Mouse (Mus musculus): ENCODE results near the gene Mertk. TPM values are rescaled to one million over a fixed set of nuclear protein-coding genes. Genes with fewer than 3 reads are reported as not detected.
"Not testable (repeated sequence)": the region's sequence is repeated elsewhere in the genome, so short reads cannot be mapped to it uniquely, and the experiment has no call there.

Gene Mertk
- total RNA-seq, 1 experiment = 3.3 TPM

GRCm38 (mm10) chr2:128692336-128692735 lies 6.4 kb upstream of the Mertk start:
- no peak overlapping the region for H3K4me3 ChIP-seq (ENCODE audit: insufficient read depth in 1 of 2, low read depth in 1 of 2, low read length in 2 of 2, poor library complexity in 1 of 2, severe bottlenecking in 1 of 2)
- TF ChIP-seq HCFC1 (IDR thresholded peaks at IDR 0.05; ENCODE audit: borderline replicate concordance, insufficient read depth, low read length) = no peak
- no peak for TF ChIP-seq ZNF384 (IDR thresholded peaks at IDR 0.05; ENCODE audit: low read depth, low read length)
- TF ChIP-seq ZC3H11A (IDR thresholded peaks at IDR 0.05; ENCODE audit: borderline replicate concordance, low read depth, low read length) = no peak
- no peak for TF ChIP-seq MAFK (IDR thresholded peaks at IDR 0.05; ENCODE audit: insufficient read depth, low read depth, low read length)
- no peak for TF ChIP-seq CHD2 (IDR thresholded peaks at IDR 0.05; ENCODE audit: low read depth, low read length)
- H3K36me3 ChIP-seq (ENCODE audit: control insufficient read depth, insufficient read depth, low read length, poor library complexity, severe bottlenecking) = no peaks in the 10 kb centered on the region
- peak overlapping the region; percentile 14; the same call in 1 of the 2 replicates for H3K9ac ChIP-seq (ENCODE audit: insufficient read depth, low read depth, low read length, poor library complexity, severe bottlenecking)
- no peaks in the 10 kb centered on the region for H3K9me3 ChIP-seq (ENCODE audit: control insufficient read depth, insufficient read depth, low read depth, low read length)
- H3K4me1 ChIP-seq (ENCODE audit: control insufficient read depth in 2 of 2, insufficient read depth in 2 of 2, low read length in 2 of 2, poor library complexity in 1 of 2) = 0 out of 4 replicates have a peak, but pooled peaks cover 0 to 2% of the 10 kb centered on the region in 2 experiments
- in situ Hi-C loops (cut with MboI; ENCODE audit: low sequenced_read_pairs in 2 of 2, unreplicated experiment in 2 of 2) = loop anchor here in 1 of 2 experiments (10.0 kb wide), 1 partner anchor 122 kb away; the partner anchor contains the start of gene Tmem87b
- DNase-seq (ENCODE audit: low read depth, low spot score) = no peak
- H3K27ac ChIP-seq (ENCODE audit: insufficient read depth, low read depth, low read length, poor library complexity, severe bottlenecking) = no peak overlapping the region

GRCm38 (mm10) chr2:128692771-128693170 lies 6.0 kb upstream of the Mertk start:
- Histone ChIP-seq H3K9me3 (ENCODE audit: control insufficient read depth, insufficient read depth, low read depth, low read length) (no peaks in the 10 kb centered on the region), H3K36me3 (ENCODE audit: control insufficient read depth, insufficient read depth, low read length, poor library complexity, severe bottlenecking) (no peaks in the 10 kb centered on the region), H3K4me3 (ENCODE audit: insufficient read depth in 1 of 2, low read depth in 1 of 2, low read length in 2 of 2, poor library complexity in 1 of 2, severe bottlenecking in 1 of 2) (no peak overlapping the region), H3K27ac (ENCODE audit: insufficient read depth, low read depth, low read length, poor library complexity, severe bottlenecking) (no peak overlapping the region), H3K4me1 (ENCODE audit: control insufficient read depth in 2 of 2, insufficient read depth in 2 of 2, low read length in 2 of 2, poor library complexity in 1 of 2) (0 out of 4 replicates have a peak, but pooled peaks cover 0 to 2% of the 10 kb centered on the region in 2 experiments), H3K9ac (ENCODE audit: insufficient read depth, low read depth, low read length, poor library complexity, severe bottlenecking) (no peak overlapping the region)
- TF ChIP-seq HCFC1 (IDR thresholded peaks at IDR 0.05; ENCODE audit: borderline replicate concordance, insufficient read depth, low read length) (no peak), CHD2 (IDR thresholded peaks at IDR 0.05; ENCODE audit: low read depth, low read length) (no peak), ZC3H11A (IDR thresholded peaks at IDR 0.05; ENCODE audit: borderline replicate concordance, low read depth, low read length) (no peak), MAFK (IDR thresholded peaks at IDR 0.05; ENCODE audit: insufficient read depth, low read depth, low read length) (no peak), ZNF384 (IDR thresholded peaks at IDR 0.05; ENCODE audit: low read depth, low read length) (no peak)
- in situ Hi-C loops (cut with MboI; ENCODE audit: low sequenced_read_pairs in 2 of 2, unreplicated experiment in 2 of 2) = loop anchor here in 1 of 2 experiments (10.0 kb wide), 1 partner anchor 122 kb away; the partner anchor contains the start of gene Tmem87b
- no peak for DNase-seq (ENCODE audit: low read depth, low spot score)

DNA sequence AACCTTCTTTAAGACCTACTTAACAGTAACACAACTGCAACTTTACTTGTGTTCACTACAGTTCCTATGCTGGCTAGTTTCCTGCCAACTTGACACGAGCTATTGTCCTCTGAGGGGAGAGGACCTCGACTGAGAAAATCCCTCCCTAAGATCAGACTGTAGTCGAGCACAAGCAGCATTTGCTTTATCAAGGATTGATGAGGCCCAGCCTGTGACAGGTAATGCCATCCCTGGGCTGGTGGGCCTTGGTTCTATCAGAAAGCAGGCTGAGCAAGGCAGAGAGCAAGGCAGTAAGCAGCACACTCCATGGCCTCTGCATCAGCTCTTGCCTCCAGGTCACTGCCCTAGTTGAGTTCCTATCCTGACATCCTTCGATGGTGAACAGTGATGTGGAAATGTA lies 5.5 kb upstream of the Mertk start:
- in situ Hi-C loops (cut with MboI; ENCODE audit: low sequenced_read_pairs in 2 of 2, unreplicated experiment in 2 of 2) = loop anchor here in 1 of 2 experiments (10.0 kb wide), 1 partner anchor 122 kb away; the partner anchor contains the start of gene Tmem87b
- no peak overlapping the region for H3K4me3 ChIP-seq (ENCODE audit: insufficient read depth in 1 of 2, low read depth in 1 of 2, low read length in 2 of 2, poor library complexity in 1 of 2, severe bottlenecking in 1 of 2)
- DNase-seq (ENCODE audit: low read depth, low spot score) = no peak
- no peaks in the 10 kb centered on the region for H3K4me1 ChIP-seq (ENCODE audit: control insufficient read depth in 2 of 2, insufficient read depth in 2 of 2, low read length in 2 of 2, poor library complexity in 1 of 2)
- H3K9me3 ChIP-seq (ENCODE audit: control insufficient read depth, insufficient read depth, low read depth, low read length) = no peaks in the 10 kb centered on the region
- no peaks in the 10 kb centered on the region for H3K36me3 ChIP-seq (ENCODE audit: control insufficient read depth, insufficient read depth, low read length, poor library complexity, severe bottlenecking)
- H3K9ac ChIP-seq (ENCODE audit: insufficient read depth, low read depth, low read length, poor library complexity, severe bottlenecking) = no peak overlapping the region
- TF ChIP-seq MAFK (IDR thresholded peaks at IDR 0.05; ENCODE audit: insufficient read depth, low read depth, low read length) (no peak), ZNF384 (IDR thresholded peaks at IDR 0.05; ENCODE audit: low read depth, low read length) (no peak), ZC3H11A (IDR thresholded peaks at IDR 0.05; ENCODE audit: borderline replicate concordance, low read depth, low read length) (no peak), CHD2 (IDR thresholded peaks at IDR 0.05; ENCODE audit: low read depth, low read length) (no peak)
- no peak overlapping the region for H3K27ac ChIP-seq (ENCODE audit: insufficient read depth, low read depth, low read length, poor library complexity, severe bottlenecking)

DNA sequence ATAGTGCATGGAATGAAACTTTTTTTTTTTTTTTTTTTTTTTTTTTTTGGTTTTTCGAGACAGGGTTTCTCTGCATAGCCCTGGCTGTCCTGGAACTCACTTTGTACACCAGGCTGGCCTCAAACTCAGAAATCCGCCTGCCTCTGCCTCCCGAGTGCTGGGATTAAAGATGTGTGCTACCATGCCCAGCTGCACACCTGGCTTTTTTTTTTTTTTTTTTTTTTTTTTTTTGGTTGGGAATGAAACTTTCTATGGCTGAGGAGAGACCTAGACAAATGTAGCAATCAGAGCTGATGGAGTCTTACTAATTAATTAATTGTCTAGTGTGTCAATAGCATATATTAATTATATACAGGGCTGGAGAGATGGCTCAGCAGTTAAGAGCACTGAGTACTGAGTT lies 4.9 kb upstream of the Mertk start:
- not testable (repeated sequence) for H3K27ac ChIP-seq (ENCODE audit: insufficient read depth, low read depth, low read length, poor library complexity, severe bottlenecking); H3K36me3 ChIP-seq (ENCODE audit: control insufficient read depth, insufficient read depth, low read length, poor library complexity, severe bottlenecking); H3K4me3 ChIP-seq (ENCODE audit: insufficient read depth in 1 of 2, low read depth in 1 of 2, low read length in 2 of 2, poor library complexity in 1 of 2, severe bottlenecking in 1 of 2); H3K9me3 ChIP-seq (ENCODE audit: control insufficient read depth, insufficient read depth, low read depth, low read length); H3K4me1 ChIP-seq (ENCODE audit: control insufficient read depth in 2 of 2, insufficient read depth in 2 of 2, low read length in 2 of 2, poor library complexity in 1 of 2); H3K9ac ChIP-seq (ENCODE audit: insufficient read depth, low read depth, low read length, poor library complexity, severe bottlenecking); DNase-seq (ENCODE audit: low read depth, low spot score)
- in situ Hi-C loops (cut with MboI; ENCODE audit: low sequenced_read_pairs in 2 of 2, unreplicated experiment in 2 of 2) = loop anchor here in 1 of 2 experiments (10.0 kb wide), 1 partner anchor 121 kb away; the partner anchor contains the start of gene Tmem87b
- peak; percentile 67 for TF ChIP-seq ZNF384 (IDR thresholded peaks at IDR 0.05; ENCODE audit: low read depth, low read length)

DNA sequence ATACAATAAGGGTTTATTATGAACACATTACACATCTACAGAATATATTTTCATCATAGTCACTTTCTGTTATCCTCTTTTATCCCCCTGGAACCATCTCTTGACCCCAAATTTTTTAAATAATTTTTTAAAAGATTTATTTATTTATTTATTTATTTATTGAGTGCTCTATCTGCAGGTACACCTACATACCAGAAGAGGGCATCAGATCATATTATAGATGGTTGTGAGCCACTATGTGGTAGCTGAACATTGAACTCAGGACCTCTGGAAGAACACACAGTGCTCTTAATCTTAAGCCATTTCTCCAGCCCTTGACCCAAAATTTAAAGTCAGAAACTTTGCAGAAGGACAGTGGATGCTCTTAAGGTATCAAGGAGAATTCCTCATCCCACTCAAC lies 4.2 kb upstream of the Mertk start:
- H3K36me3 ChIP-seq (ENCODE audit: control insufficient read depth, insufficient read depth, low read length, poor library complexity, severe bottlenecking) = no peaks in the 10 kb centered on the region
- H3K9ac ChIP-seq (ENCODE audit: insufficient read depth, low read depth, low read length, poor library complexity, severe bottlenecking) = no peak overlapping the region
- H3K4me1 ChIP-seq (ENCODE audit: control insufficient read depth in 2 of 2, insufficient read depth in 2 of 2, low read length in 2 of 2, poor library complexity in 1 of 2) = no peaks in the 10 kb centered on the region
- H3K27ac ChIP-seq (ENCODE audit: insufficient read depth, low read depth, low read length, poor library complexity, severe bottlenecking) = no peak overlapping the region
- no peaks in the 10 kb centered on the region for H3K9me3 ChIP-seq (ENCODE audit: control insufficient read depth, insufficient read depth, low read depth, low read length)
- DNase-seq (ENCODE audit: low read depth, low spot score) = no peak
- TF ChIP-seq HCFC1 (IDR thresholded peaks at IDR 0.05; ENCODE audit: borderline replicate concordance, insufficient read depth, low read length) = no peak
- TF ChIP-seq ZNF384 (IDR thresholded peaks at IDR 0.05; ENCODE audit: low read depth, low read length) = no peak
- TF ChIP-seq MAFK (IDR thresholded peaks at IDR 0.05; ENCODE audit: insufficient read depth, low read depth, low read length) = no peak
- no peak overlapping the region for H3K4me3 ChIP-seq (ENCODE audit: insufficient read depth in 1 of 2, low read depth in 1 of 2, low read length in 2 of 2, poor library complexity in 1 of 2, severe bottlenecking in 1 of 2)
- in situ Hi-C loops (cut with MboI; ENCODE audit: low sequenced_read_pairs in 2 of 2, unreplicated experiment in 2 of 2) = loop anchor here in 1 of 2 experiments (10.0 kb wide), 1 partner anchor 120 kb away; the partner anchor contains the start of gene Tmem87b

All from ES-E14 (cell line).